Mouse (Mus musculus) lung, postnatal 0 days (tissue): ENCODE measurements around the gene Klrg2. TPM values are rescaled to one million over a fixed set of nuclear protein-coding genes. Genes with fewer than 3 reads are reported as not detected.
A peak's percentile ranks its signal among the peaks of the same experiment; 100 is the strongest.

Source experiments
- ATAC-seq: fragments of 200-750 bp; cut with Nextera tagmentation; 2 replicates; pipeline ENCODE4 v1.8.0; 2017; ENCODE audit warnings: moderate library complexity
- DNase-seq: peaks from one replicate; pipeline ENCODE4 v3.0.0-alpha.2; 2016; ENCODE audit warnings: low spot score
- H3K27ac ChIP-seq: fragments of 300-500 bp; sonication (generic); 2 replicates; pipeline ENCODE4 v1.5.1; 2014; ENCODE audit warnings: antibody characterized with exemption, mild to moderate bottlenecking, low read length, mixed read lengths
- H3K27me3 ChIP-seq: fragments of 300-500 bp; sonication (generic); replicated peaks from 2 replicates; pipeline ENCODE4 v1.6.1; 2014; ENCODE audit warnings: low read length, mixed read lengths; ENCODE audit not compliant: insufficient read depth
- H3K36me3 ChIP-seq: fragments of 300-500 bp; sonication (generic); 2 replicates; pipeline ENCODE4 v1.6.1; 2014; ENCODE audit warnings: low read length, mixed read lengths; ENCODE audit not compliant: insufficient read depth
- H3K4me1 ChIP-seq: fragments of 300-500 bp; sonication (generic); 2 replicates; pipeline ENCODE4 v1.6.1; 2014; ENCODE audit warnings: antibody characterized with exemption, low read depth, low read length, mixed read lengths; ENCODE audit not compliant: insufficient read depth
- H3K4me2 ChIP-seq: fragments of 300-500 bp; sonication (generic); replicated peaks from 2 replicates; pipeline ENCODE4 v1.6.1; 2014; ENCODE audit warnings: low read depth, mild to moderate bottlenecking, low read length, moderate library complexity, mixed read lengths
- H3K4me3 ChIP-seq: fragments of 300-500 bp; sonication (generic); 2 replicates; pipeline ENCODE4 v1.5.1; 2014; ENCODE audit warnings: low read depth, low read length
- H3K9ac ChIP-seq: fragments of 300-500 bp; sonication (generic); replicated peaks from 2 replicates; pipeline ENCODE4 v1.6.1; 2014; ENCODE audit warnings: low read depth, mild to moderate bottlenecking
- H3K9me3 ChIP-seq: fragments of 300-500 bp; sonication (generic); 2 replicates; pipeline ENCODE4 v1.6.1; 2016; ENCODE audit warnings: low read length, mixed read lengths
- CTCF ChIP-seq: IDR thresholded peaks from 2 replicates; pipeline ENCODE4 v1.5.1; 2016; ENCODE audit warnings: antibody characterized with exemption, mild to moderate bottlenecking
- EP300 ChIP-seq: IDR thresholded peaks from 2 replicates; pipeline ENCODE4 v1.6.1; 2016; ENCODE audit warnings: antibody characterized with exemption, mild to moderate bottlenecking, control low read depth
- WGBS: fragments of 180-500 bp; shearing (Covaris S2); extraction: QIAGEN DNeasy Blood & Tissue Kit; methylation state at CpG from one replicate; pipeline ENCODE4 v1.1.7; 2014; 5-methylcytosine and 5-hydroxymethylcytosine counted together
- polyA plus RNA-seq: library from polyadenylated mRNA; unstranded; fragments of >200 nt; fragmentation: Nextera tagmentation; extraction: Ambion mirVana; gene quantifications from 2 replicates; pipeline ENCODE4 v1.2.1, GENCODE M21; 2015

The Klrg2 gene
- polyA plus RNA-seq, 1 experiment from 2014 or later, result 0.47 TPM

DNA sequence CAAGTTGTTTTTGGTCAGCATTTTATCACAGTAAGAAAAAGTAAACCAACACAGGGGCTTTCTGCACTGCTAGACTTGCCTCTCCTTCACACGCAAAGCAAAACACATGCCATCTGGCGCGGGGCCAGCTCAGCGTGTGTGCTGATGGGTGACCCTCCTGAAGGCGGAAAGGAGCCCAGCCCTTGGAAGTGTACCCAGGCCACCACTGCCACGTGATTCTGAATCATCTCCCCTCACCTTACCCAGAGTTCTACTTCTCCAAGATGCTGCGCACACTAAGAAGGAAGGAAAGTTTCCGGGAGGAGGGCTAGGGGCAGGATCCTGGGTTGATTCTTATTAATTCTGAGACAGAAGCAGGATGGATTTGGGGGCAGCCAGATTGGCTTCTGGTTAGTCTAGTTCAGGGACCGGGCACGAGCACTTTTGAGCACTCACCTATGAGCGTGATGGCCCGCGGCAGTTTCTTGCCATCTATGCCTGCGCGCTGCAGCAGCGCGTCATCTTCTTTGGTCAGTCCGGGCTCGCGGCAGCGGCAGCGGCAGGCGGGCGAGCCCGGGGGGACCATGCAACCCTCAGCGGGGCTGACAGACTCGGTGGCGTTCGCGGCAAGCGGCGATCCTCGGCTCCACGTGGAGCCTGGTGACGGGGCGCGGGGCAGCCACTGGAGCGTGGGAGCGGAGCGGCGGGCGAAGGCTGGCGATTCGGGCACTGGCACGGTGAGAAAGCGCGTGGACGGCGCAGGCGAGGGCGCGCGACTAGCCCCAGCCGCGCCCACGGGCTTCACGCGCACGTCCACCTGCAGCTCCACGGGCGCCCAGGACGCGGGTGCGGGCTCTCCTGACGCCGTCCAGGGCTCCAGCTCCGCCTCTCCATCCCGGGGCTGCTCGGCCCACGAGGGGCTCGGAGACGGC is 846 bp downstream of the Klrg2 start:
- peak overlapping the region; percentile 50 for H3K4me3 ChIP-seq
- H3K27me3 ChIP-seq, result peaks cover 47% of the 10 kb centered on the region
- no peaks in the 10 kb centered on the region for H3K9me3 ChIP-seq
- WGBS, result under 1% methylated on average over 67 of the region's 72 CpGs
- H3K27ac ChIP-seq, result no peak overlapping the region
- no peaks in the 10 kb centered on the region for H3K36me3 ChIP-seq
- no peak for TF ChIP-seq EP300
- TF ChIP-seq CTCF, result no peak
- DNase-seq, result peak; percentile 69
- H3K9ac ChIP-seq, result no peak overlapping the region
- H3K4me1 ChIP-seq, result peaks cover 15% of the 10 kb centered on the region
- ATAC-seq, result peak; percentile 71
- H3K4me2 ChIP-seq, result peak overlapping the region; percentile 97

DNA sequence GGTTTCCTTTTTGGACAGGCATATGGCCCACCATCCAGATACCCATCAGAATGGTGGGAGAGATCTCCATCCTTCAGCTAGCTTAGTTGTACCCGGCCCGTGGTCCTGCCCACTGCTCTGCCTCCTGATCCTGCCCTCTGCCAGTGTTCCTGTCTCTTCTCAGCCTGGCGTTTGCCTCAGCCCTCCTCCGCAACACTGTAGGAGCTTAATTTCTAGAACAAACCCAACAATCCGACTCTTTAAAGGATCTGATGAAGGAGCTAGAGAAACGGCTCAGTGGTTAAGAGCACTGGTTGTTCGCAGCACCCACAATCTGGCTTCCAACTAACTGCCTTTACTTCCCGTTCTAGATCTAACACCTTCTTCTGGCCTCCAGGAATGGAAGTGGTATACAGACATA is 2.6 kb downstream of the Klrg2 start:
- H3K9ac ChIP-seq, result no peak overlapping the region
- no peaks in the 10 kb centered on the region for H3K36me3 ChIP-seq
- WGBS, result 83% methylated on average over 8 of the region's 8 CpGs
- no peak overlapping the region for H3K4me3 ChIP-seq
- no peak overlapping the region for H3K27ac ChIP-seq
- TF ChIP-seq EP300 (no peak), CTCF (no peak)
- H3K9me3 ChIP-seq, result no peaks in the 10 kb centered on the region
- peaks cover 39% of the 10 kb centered on the region for H3K27me3 ChIP-seq
- H3K4me2 ChIP-seq, result no peak overlapping the region
- ATAC-seq (no peak), DNase-seq (no peak)
- peaks cover 10% of the 10 kb centered on the region for H3K4me1 ChIP-seq

- H3K4me1 ChIP-seq, result peaks cover 10% of the 10 kb centered on the region
Observed at GRCm38 (mm10) chr6:38632826-38633225, 4.2 kb downstream of the Klrg2 start.

GRCm38 (mm10) chr6:38629556-38629955 is 7.5 kb downstream of the Klrg2 start:
- TF ChIP-seq CTCF (no peak), EP300 (no peak)
- 0 out of 2 replicates have a peak, but pooled peaks cover 5% of the 10 kb centered on the region for H3K27me3 ChIP-seq

More at GRCm38 (mm10) chr6:38632826-38633225, 4.2 kb downstream of the Klrg2 start:
- WGBS, result 88% methylated on average over 2 of the region's 2 CpGs
- Histone ChIP-seq H3K27ac (no peak overlapping the region), H3K4me2 (no peak overlapping the region), H3K9ac (no peak overlapping the region), H3K9me3 (no peaks in the 10 kb centered on the region), H3K27me3 (peaks cover 26% of the 10 kb centered on the region; the same call in 1 of the 2 replicates), H3K36me3 (no peaks in the 10 kb centered on the region), H3K4me3 (no peak overlapping the region)
- TF ChIP-seq EP300, result no peak
- no peak for TF ChIP-seq CTCF
- DNase-seq, result no peak
- no peak for ATAC-seq

GRCm38 (mm10) chr6:38627486-38627885 is 9.6 kb downstream of the Klrg2 start:
- H3K9me3 ChIP-seq, result no peaks in the 10 kb centered on the region
- no peaks in the 10 kb centered on the region for H3K36me3 ChIP-seq
- H3K27me3 ChIP-seq, result no peaks in the 10 kb centered on the region
- WGBS, result 73% methylated on average over 4 of the region's 4 CpGs
- H3K4me2 ChIP-seq, result no peak overlapping the region
- ATAC-seq (no peak), DNase-seq (no peak)
- no peak overlapping the region for H3K27ac ChIP-seq
- H3K4me3 ChIP-seq, result no peak overlapping the region
- TF ChIP-seq EP300 (no peak), CTCF (no peak)
- H3K9ac ChIP-seq, result no peak overlapping the region
- H3K4me1 ChIP-seq, result no peaks in the 10 kb centered on the region

More at GRCm38 (mm10) chr6:38629556-38629955, 7.5 kb downstream of the Klrg2 start:
- no peaks in the 10 kb centered on the region for H3K4me1 ChIP-seq
- no peak for DNase-seq
- no peak overlapping the region for H3K27ac ChIP-seq
- 92% methylated on average over 1 of the region's 1 CpGs for WGBS
- ATAC-seq, result no peak
- H3K36me3 ChIP-seq, result no peaks in the 10 kb centered on the region
- no peaks in the 10 kb centered on the region for H3K9me3 ChIP-seq
- no peak overlapping the region for H3K9ac ChIP-seq
- H3K4me3 ChIP-seq, result no peak overlapping the region
- H3K4me2 ChIP-seq, result no peak overlapping the region

- H3K9ac ChIP-seq, result no peak overlapping the region
- no peak for DNase-seq
- no peaks in the 10 kb centered on the region for H3K4me1 ChIP-seq
- H3K9me3 ChIP-seq, result no peaks in the 10 kb centered on the region
- H3K36me3 ChIP-seq, result no peaks in the 10 kb centered on the region
- no peak for ATAC-seq
- no peak overlapping the region for H3K27ac ChIP-seq
- no peak for TF ChIP-seq CTCF
- no peak for TF ChIP-seq EP300
- no peaks in the 10 kb centered on the region for H3K27me3 ChIP-seq
- no peak overlapping the region for H3K4me3 ChIP-seq
- WGBS, result 94% methylated on average over 4 of the region's 4 CpGs
- H3K4me2 ChIP-seq, result no peak overlapping the region
Observed at GRCm38 (mm10) chr6:38627081-38627480, 10.0 kb downstream of the Klrg2 start.
